Mouse (Mus musculus): ENCODE data around the gene Commd7.

Commd7 gene

GRCm38 (mm10) chr2:153585981-153586380 lies 46.6 kb downstream of the Commd7 start:
- no peak for DNase-seq

GRCm38 (mm10) chr2:153584396-153584795 lies 48.2 kb downstream of the Commd7 start:
- DNase-seq = no peak

- DNase-seq = no peak
Measured at GRCm38 (mm10) chr2:153583641-153584049, 48.9 kb downstream of the Commd7 start.

- DNase-seq = no peak
Measured at GRCm38 (mm10) chr2:153582876-153583585, 49.5 kb downstream of the Commd7 start.

- no peak for DNase-seq
Measured at GRCm38 (mm10) chr2:153581416-153581815, 51.2 kb downstream of the Commd7 start.

GRCm38 (mm10) chr2:153580458-153580985 lies 52.1 kb downstream of the Commd7 start:
- no peak for DNase-seq

- no peak for DNase-seq
Measured at GRCm38 (mm10) chr2:153580042-153580441, 52.5 kb downstream of the Commd7 start.

- DNase-seq = no peak
Measured at GRCm38 (mm10) chr2:153577122-153577521, 55.5 kb downstream of the Commd7 start.

GRCm38 (mm10) chr2:153576150-153576549 lies 56.4 kb downstream of the Commd7 start:
- DNase-seq = no peak

GRCm38 (mm10) chr2:153575554-153575953 lies 57.0 kb downstream of the Commd7 start:
- no peak for DNase-seq

- no peak for DNase-seq
Measured at GRCm38 (mm10) chr2:153573101-153573500, 59.5 kb downstream of the Commd7 start.

- DNase-seq = no peak
Measured at GRCm38 (mm10) chr2:153568541-153568940, 64.0 kb downstream of the Commd7 start.

- DNase-seq = no peak
Measured at GRCm38 (mm10) chr2:153568013-153568412, 64.6 kb downstream of the Commd7 start.
